Mouse (Mus musculus): ENCODE results near the gene Ulbp1. TPM values are rescaled to one million over a fixed set of nuclear protein-coding genes. Genes with fewer than 3 reads are reported as not detected.

The Ulbp1 gene
- polyA plus RNA-seq (2014; fragmentation: Illumina TruSeq; extraction: RNeasy Lipid Tissue Mini Kit (QIAGEN cat#74804)) = 17.4 TPM

GRCm38 (mm10) chr10:7473197-7473889 lies at the start of gene Ulbp1:
Ulbp1 (minus strand) TSS chr10:7473638.

Other genes starting within 250 kb of the Ulbp1 start
- 17.6 TPM for gene Lrp11, start 116.2 kb upstream of the Ulbp1 start, polyA plus RNA-seq (2014; fragmentation: Illumina TruSeq; extraction: RNeasy Lipid Tissue Mini Kit (QIAGEN cat#74804))
- gene Nup43, start 193.9 kb upstream of the Ulbp1 start, polyA plus RNA-seq (2014; fragmentation: Illumina TruSeq; extraction: RNeasy Lipid Tissue Mini Kit (QIAGEN cat#74804)) = 26.5 TPM
- gene Pcmt1, start 207.5 kb upstream of the Ulbp1 start, polyA plus RNA-seq (2014; fragmentation: Illumina TruSeq; extraction: RNeasy Lipid Tissue Mini Kit (QIAGEN cat#74804)) = 68.3 TPM
- gene Lats1, start 207.6 kb upstream of the Ulbp1 start, polyA plus RNA-seq (2014; fragmentation: Illumina TruSeq; extraction: RNeasy Lipid Tissue Mini Kit (QIAGEN cat#74804)) = 79.7 TPM